ENCODE assay signal across 14 mouse cellular contexts in genomic region chr16:4128894-4129293, GRCm38 (mm10).
"Had no signal": no experiment of that assay in that cellular context is flagged by ENCODE, and none has a peak within 500 bp of the region (broad histone marks: within the 10 kb centered on the region; RNA-seq: fewer than 3 reads in every experiment).

No protein-coding gene starts in this region.

- DNase-seq: liver, postnatal 0 days; lung, adult 2 months; lung, postnatal 14 days; lung, postnatal 36 days; retina, postnatal 1 day; right cerebral cortex, adult 18-20 months; right cerebral cortex, postnatal 25 days; right cerebral cortex, postnatal 4 days; thymus, adult 18-20 months; thymus, postnatal 14 days; thymus, postnatal 36 days had no signal

- ATAC-seq: liver, postnatal 0 days; lung, postnatal 0 days; midbrain, embryonic 13.5 days; midbrain, embryonic 15.5 days had no signal
